Mouse (Mus musculus) cerebellum, adult 11-12 months (tissue): ENCODE measurements around the gene Gpr107.

Source experiments
- DNase-seq: peaks from one replicate; pipeline ENCODE4 v3.0.0; 2022

The Gpr107 gene

DNA sequence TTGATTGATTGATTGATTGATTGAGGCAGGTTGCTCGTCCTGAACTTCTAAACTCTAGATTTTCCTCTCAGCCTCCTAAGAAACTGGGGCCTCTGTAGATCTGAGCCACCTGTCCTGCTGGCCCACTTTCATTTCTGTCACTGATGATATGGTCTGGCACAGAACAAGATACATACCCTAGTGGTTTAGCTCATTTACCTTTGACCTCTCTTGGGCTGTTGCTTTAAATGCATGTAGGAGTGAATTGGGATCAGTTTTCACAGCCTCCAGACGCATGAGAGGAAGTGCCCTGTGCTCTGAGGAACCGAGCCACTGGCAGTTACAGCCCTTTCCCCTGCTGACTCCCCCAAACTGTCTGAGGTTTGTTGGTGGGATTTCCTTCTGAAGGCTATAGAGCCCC is 50.2 kb downstream of the Gpr107 start:
- no peak for DNase-seq

DNA sequence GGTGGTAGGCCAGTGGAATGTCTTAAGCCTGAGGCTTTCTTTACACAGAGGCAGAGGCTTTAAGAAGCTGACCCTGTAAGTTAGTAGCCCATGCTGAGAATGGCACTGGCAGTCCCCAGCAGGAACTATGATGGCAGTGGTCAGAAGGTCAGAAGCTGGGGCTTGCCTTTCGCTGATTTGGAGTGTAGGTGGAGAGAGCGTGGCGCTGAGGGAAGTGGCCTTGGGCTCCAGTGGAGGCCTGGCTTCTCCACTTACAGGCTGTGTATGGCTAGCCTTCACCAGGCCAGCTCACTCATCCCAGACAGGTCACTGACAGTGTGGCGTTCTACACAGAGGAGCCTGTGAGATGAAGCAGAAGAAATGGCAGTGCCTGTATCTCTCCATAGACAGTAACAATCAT is 50.8 kb downstream of the Gpr107 start:
- DNase-seq: no peak

DNA sequence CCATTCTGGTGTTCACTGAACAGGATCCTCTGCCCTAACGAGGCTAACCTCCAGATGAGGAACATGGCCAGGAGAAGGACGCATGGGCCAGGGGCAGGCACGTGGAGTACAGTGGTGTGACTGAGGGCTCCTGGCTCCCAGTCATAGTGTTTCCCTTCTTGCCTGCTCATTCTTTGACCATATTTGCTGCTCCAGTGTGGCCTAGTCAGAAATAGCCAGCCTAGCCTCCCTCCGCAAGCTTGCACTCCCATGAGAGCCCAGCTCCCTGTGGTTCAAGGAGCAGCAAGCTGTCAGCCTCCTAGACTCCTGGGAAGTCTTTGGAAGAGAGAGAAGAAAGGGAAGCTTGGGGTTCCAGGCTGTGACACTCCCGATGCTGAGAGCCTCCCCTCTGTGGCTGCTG is 52.6 kb downstream of the Gpr107 start:
- DNase-seq: no peak

DNA sequence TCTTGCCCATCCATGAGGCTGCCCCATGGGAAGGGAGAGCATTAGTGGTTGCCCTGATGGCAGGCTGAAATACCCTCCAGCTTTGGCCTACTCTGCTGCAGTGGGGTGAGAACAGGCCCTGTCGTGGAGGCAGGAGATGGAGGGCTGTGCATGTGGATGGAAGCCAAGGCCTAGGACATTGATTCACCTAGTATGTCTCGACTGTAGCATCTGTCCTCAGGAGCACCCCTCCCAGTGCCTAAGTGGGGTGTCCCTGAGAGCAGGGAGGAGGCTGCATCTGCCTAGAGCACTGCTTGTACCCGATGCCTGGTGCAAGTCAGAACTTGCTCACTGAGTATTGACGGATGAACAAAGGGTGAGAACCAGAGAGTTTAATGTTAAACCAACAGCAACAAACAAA is 54.1 kb downstream of the Gpr107 start:
- no peak for DNase-seq

DNA sequence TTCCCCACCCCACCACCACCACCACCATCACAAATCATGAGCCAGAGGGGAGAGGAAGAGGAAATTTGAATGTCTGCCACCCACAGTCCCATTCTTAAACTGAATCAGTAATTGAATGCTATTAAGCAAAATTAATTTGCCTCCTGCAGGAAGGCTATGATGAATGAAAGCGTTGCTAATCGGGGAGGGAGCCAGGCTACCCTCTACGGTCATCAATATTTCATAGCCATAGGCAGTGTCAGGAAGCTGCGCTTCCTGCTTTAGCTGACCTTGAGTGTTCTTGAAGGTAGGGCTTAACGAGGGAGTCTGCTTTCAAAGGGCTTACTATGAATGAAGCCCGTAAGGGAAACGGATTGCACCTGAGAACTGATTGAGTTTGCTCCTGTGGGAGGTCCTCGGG is 54.8 kb downstream of the Gpr107 start:
- DNase-seq: no peak

DNA sequence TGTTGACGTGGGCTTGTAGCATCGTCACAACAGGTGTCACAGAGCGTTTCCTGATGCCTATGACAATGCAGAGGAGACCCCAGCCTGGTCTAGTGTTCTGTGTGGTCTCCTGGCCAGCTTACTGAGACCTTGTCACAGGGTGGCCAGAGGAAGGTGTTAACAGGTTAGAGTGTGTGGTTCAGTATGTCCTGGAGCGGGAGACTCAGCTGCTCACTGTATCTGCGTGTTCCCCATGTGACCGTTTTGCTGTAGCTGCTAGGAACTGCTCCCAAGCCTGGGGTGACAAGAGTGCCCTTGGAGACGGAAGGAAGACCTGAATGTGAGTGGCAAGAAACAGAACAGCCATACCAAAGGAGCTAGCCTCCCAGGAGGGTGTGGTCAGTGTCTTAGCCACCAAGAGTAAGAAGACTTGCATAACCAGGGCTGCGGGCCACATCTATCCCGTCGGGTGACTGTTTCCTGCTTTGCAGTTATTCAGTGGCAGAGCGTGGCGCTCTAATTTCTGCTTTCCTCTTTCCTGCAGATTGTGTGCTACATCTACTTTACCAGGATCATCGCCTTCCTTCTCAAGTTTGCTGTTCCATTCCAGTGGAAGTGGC is 56.5 kb downstream of the Gpr107 start:
- DNase-seq: no peak

GRCm38 (mm10) chr2:31209525-31209924 is 57.4 kb downstream of the Gpr107 start:
- DNase-seq: no peak

DNA sequence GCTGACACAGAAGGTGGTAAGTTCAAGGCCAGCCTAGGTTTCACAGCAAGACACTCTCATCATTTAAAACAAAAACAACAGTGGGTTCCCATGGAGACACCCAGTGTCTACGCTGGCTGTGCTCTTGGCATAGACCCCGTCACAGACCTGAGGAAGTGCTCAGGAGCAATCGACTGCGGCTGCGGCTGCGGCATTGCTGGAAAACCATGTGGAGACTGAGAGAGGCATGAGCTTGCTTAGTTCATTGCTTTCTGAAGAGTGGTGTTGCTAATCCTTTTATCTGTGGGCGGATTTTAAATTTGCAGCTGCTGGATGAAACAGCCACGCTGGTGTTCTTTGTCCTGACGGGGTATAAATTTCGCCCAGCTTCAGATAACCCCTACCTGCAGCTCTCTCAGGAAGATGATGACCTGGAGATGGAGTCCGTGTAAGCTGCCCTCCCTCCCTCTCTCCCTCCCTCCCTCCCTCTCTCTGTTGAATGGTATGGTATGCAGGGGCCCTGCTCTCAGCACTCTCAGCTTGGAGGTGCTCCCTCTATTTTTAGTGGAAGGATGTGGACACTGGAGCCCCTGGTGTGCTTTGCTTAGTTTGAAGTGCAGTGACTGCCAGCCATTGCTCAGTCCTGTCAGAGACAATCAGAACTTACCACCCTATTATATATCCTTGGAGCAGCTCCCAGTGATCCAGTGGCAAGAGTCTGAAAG is 58.2 kb downstream of the Gpr107 start:
- no peak for DNase-seq

DNA sequence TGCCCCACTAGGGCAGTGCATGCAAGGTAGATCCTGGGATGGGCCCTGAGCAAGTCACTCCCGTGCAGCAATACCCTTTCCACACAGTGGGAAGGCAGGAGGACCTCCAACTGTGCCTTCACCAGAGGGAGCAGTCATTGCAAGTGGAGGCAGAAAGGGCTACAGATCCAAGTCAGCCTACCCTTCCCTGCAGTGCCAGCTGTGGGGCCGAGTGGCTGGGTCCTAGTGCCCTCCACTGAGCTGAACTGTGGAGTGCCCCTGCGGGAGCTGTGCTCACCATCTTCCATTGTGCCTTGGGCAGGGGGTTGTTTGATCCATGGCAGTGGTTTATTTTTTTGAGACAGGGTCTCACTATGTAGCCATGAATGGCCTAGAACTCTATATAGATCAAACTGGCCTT is 59.1 kb downstream of the Gpr107 start:
- DNase-seq: no peak

DNA sequence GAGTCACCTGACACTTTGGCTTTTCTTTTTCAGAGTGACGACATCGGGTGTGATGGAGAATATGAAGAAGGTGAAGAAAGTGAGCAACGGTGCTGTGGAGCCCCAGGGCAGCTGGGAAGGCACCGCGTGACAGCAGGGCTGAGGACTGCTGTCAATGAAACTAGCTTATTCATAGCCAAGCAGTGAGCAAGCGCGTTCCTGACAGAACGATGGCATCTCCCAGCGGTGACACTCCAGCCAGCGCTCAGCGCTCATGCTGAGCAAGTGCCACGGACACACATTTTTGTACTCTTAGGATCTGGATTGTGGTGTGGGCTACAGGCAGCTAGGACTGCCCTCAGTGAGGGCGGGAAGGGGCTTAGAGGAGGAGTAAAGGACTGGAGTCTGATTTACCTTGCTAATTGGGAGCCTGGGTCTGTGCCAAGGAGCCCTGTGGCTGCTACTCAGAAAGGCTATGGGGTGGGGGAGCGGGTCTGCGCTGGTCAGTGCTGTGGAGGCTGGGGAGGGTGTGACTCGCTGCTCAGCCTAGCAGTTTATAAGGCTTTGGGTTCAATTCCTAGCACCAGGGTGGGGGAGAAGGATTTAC is 62.2 kb downstream of the Gpr107 start:
- DNase-seq: no peak

- no peak for DNase-seq
Measured at GRCm38 (mm10) chr2:31218611-31219010, 66.5 kb downstream of the Gpr107 start.

DNA sequence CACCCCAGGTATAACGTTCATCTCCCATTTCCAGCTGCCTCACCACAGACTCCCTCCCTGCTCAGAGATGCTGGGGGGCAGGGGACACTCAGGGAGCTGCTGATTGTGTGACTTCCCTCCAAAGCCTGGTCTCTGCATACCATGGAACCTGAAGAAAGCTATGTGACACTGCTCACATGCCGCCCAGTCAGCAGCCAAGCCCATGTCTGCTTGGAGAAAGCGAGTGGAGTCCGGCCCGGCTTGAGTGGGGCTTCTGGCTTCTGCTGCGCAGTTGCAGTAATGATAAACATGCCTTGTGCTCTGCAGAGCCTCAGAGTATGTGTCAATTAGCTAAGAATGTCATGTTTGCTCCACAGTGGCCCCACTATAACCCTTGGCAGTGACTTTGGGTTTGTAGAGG is 67.4 kb downstream of the Gpr107 start:
- no peak for DNase-seq

GRCm38 (mm10) chr2:31220844-31221243 is 68.7 kb downstream of the Gpr107 start:
- no peak for DNase-seq

DNA sequence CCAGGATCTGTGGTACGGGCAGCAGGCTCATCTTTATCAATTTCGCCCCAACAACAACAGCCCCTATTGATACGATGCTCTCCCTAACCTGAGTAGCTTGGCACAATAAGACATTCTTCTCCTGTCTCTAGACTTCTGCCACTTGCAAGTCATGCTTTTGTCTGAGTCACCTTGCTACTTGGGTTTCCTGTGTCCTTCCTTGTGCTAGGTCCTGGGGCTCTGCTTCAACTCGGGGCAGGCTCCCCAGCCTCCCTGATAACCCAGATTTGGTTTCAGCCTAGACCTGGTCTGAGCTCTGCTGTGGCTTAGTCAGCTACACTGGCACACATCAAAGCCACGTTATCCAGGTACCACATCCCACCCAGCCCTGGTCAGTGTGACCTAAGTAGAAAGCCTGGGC is 69.5 kb downstream of the Gpr107 start:
- DNase-seq: no peak

- DNase-seq: no peak
Measured at GRCm38 (mm10) chr2:31228768-31229311, 76.7 kb downstream of the Gpr107 start.

GRCm38 (mm10) chr2:31239203-31239696 is 87.1 kb downstream of the Gpr107 start:
- DNase-seq: peak; percentile 53

DNA sequence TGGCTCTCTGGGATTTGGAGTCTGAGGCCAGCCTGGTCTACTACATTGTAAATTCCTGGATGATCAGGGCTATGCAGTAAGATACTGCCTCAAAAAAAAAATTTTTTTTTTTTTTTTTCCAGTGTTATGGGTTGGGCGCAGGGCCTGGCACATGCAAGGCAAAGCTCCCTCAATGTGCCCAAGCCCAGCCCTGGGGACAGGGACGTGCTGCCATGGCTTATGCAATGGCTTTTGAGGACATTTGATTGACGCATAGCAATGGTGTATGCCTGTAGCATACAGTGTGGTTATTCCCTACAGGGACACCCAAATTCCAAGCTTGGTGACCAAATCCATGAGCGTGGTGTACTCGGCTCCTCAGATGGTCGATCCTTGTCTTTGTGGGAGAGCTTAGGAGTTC is 87.7 kb downstream of the Gpr107 start:
- DNase-seq: no peak

GRCm38 (mm10) chr2:31241639-31242038 is 89.5 kb downstream of the Gpr107 start:
- DNase-seq: no peak

- DNase-seq: peak; percentile 52
Measured at GRCm38 (mm10) chr2:31244216-31244615, 92.1 kb downstream of the Gpr107 start.

DNA sequence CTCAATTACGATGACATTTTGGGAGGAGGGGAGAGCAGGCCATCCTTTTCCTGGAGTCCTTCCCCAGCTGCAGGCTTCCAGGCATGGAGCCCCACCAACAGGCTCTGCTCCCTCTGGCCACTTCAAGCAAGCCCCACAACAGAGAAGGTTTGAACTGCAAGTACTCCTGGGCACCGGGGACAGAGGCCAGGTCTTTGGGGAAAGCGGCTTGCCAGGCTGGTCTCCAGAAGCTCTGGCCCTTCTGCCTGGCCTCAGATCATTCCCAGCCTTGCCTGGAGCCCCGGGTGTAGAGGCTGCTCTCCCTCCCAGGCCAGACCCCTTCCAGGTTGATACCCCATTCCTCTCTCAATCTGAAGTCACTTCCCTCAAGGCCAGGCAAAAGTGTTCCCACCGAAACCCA is 92.9 kb downstream of the Gpr107 start:
- DNase-seq: no peak

GRCm38 (mm10) chr2:31245491-31246141 is 93.5 kb downstream of the Gpr107 start, which contains the start of gene Ncs1:
Gene Ncs1 (plus strand): TSS chr2:31245823.
- DNase-seq: peak; percentile 84

DNA sequence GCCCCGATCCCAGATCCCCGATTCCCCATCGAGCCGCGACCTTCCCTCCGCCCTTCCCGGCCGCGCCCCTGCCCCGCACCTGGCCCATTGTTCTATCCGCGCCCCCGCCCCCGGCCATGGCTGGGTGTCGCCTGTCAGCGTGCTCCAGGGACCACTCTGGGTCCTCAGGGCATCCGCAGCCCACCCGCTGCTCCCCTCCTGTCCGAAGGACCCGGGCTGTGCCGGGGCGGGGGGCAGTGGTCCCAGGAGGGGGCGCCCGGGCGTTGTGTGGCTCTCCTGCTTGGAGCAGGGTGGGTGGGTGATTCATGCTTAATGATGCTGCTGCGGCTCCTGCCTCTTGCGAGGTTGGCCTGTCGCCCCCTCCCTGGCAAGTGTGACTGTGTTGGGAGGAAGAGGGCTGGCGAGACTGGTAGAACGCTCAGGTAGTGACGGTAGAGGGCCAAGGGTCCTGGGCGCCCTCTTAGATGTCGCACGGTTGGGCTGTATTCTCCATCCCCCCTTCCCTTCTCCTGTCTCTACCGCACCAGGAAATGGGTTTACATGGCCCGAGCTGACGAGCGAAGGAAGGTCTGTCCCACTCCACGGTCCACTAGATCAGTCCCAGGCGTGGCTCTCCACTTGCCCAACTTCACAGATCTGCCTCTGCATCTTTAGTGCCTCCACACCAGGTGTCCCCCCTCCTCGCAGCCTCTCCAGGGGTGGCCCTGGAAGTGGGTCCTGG is 94.3 kb downstream of the Gpr107 start:
- DNase-seq: peak; percentile 70

- peak; percentile 20 for DNase-seq
Measured at GRCm38 (mm10) chr2:31248856-31249255, 96.7 kb downstream of the Gpr107 start.
